ENCODE assay signal across 17 mouse cellular contexts in the genomic region with DNA sequence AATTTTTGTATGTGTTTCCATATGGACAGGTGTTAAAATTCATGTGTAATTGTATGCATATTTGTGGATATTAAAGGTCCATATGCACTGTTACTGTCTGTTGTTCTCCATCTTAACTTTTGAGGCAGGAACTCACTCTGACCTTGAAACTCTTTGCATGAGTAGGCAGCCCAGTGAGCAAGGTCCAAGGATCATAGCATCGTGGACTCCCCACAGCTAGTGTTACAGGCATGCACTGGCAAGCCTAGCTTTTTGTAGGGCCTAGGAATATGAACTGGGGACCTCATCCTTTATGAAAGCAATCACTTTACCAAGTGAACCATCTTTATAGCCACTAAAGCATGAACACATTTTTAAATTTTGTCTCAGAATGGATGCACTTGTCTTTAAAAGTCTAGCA.
"Had no signal": no experiment of that assay in that cellular context is flagged by ENCODE, and none has a peak within 500 bp of the region (broad histone marks: within the 10 kb centered on the region; RNA-seq: fewer than 3 reads in every experiment).

No protein-coding gene starts in this region.

- H3K9me3 ChIP-seq: lung, embryonic 15.5 days; megakaryocyte, embryonic 14.5 days; midbrain, embryonic 13.5 days; midbrain, embryonic 15.5 days; neural tube, embryonic 12.5 days; stomach, embryonic 15.5 days had no signal

- H3K27me3 ChIP-seq: lung, embryonic 15.5 days; megakaryocyte, embryonic 14.5 days; midbrain, embryonic 13.5 days; midbrain, embryonic 15.5 days; neural tube, embryonic 12.5 days; stomach, embryonic 15.5 days had no signal

- ATAC-seq: lung, postnatal 0 days; midbrain, embryonic 13.5 days; midbrain, embryonic 15.5 days had no signal

- H3K4me2 ChIP-seq: lung, embryonic 15.5 days; midbrain, embryonic 11.5 days; midbrain, embryonic 13.5 days; midbrain, embryonic 15.5 days; neural tube, embryonic 12.5 days; stomach, embryonic 15.5 days had no signal

- H3K36me3 ChIP-seq: lung, embryonic 15.5 days; midbrain, embryonic 13.5 days; midbrain, embryonic 15.5 days; neural tube, embryonic 12.5 days; stomach, embryonic 15.5 days had no signal

- H3K9ac ChIP-seq: lung, embryonic 15.5 days; midbrain, embryonic 13.5 days; midbrain, embryonic 15.5 days; neural tube, embryonic 12.5 days; stomach, embryonic 15.5 days had no signal

- H3K27ac ChIP-seq: lung, embryonic 15.5 days; macrophage; midbrain, embryonic 13.5 days; midbrain, embryonic 15.5 days; neural tube, embryonic 12.5 days; stomach, embryonic 15.5 days; stomach, postnatal 0 days had no signal

- H3K4me3 ChIP-seq: lung, embryonic 15.5 days; megakaryocyte, embryonic 14.5 days; midbrain, embryonic 13.5 days; midbrain, embryonic 15.5 days; neural tube, embryonic 12.5 days; stomach, embryonic 15.5 days had no signal

- H3K4me1 ChIP-seq: lung, embryonic 15.5 days; megakaryocyte, embryonic 14.5 days; midbrain, embryonic 13.5 days; midbrain, embryonic 15.5 days; neural tube, embryonic 12.5 days; stomach, embryonic 15.5 days had no signal

- DNase-seq: lung, adult 2 months; lung, postnatal 14 days; lung, postnatal 36 days; right cerebral cortex, postnatal 14 days; thymus, adult 2 months; thymus, postnatal 25 days; thymus, postnatal 4 days had no signal
